Mouse (Mus musculus): ENCODE measurements around the gene Zbed3. TPM values are rescaled to one million over a fixed set of nuclear protein-coding genes. Genes with fewer than 3 reads are reported as not detected.

Gene Zbed3
- polyA plus RNA-seq, 1 experiment from 2014 or later = 53.0 TPM

- H3K36me3 ChIP-seq (ENCODE audit: control insufficient read depth, insufficient read depth, low read length) = no peaks in the 10 kb centered on the region
- H3K4me2 ChIP-seq (ENCODE audit: low read length) = no peak overlapping the region
- H3K4me3 ChIP-seq (ENCODE audit: low read depth, low read length) = no peak overlapping the region
- no peak for ATAC-seq (replicated peaks; ENCODE audit: low FRiP score, low TSS enrichment, low read depth)
- no peak overlapping the region for H3K9ac ChIP-seq (ENCODE audit: low read length)
- no peaks in the 10 kb centered on the region for H3K27me3 ChIP-seq (replicated peaks; ENCODE audit: control insufficient read depth, insufficient read depth, low read length)
- 79% methylated on average over 3 of the region's 3 CpGs for WGBS
- DNase-seq (ENCODE audit: low spot score) = peak; percentile 21
- no peak overlapping the region for H3K27ac ChIP-seq (ENCODE audit: low read depth)
- H3K9me3 ChIP-seq (ENCODE audit: control insufficient read depth, low read length) = no peaks in the 10 kb centered on the region
- H3K4me1 ChIP-seq (replicated peaks; ENCODE audit: control insufficient read depth, insufficient read depth, low read length) = peaks cover 6% of the 10 kb centered on the region
Observed at GRCm38 (mm10) chr13:95378696-95379095, 55.3 kb downstream of the Zbed3 start.

GRCm38 (mm10) chr13:95382418-95382817 is 59.0 kb downstream of the Zbed3 start:
- no peak for DNase-seq (ENCODE audit: low spot score)
- no peak overlapping the region for H3K4me2 ChIP-seq (ENCODE audit: low read length)
- H3K27me3 ChIP-seq (replicated peaks; ENCODE audit: control insufficient read depth, insufficient read depth, low read length) = no peaks in the 10 kb centered on the region
- no peaks in the 10 kb centered on the region for H3K36me3 ChIP-seq (ENCODE audit: control insufficient read depth, insufficient read depth, low read length)
- H3K4me3 ChIP-seq (ENCODE audit: low read depth, low read length) = no peak overlapping the region
- no peak overlapping the region for H3K27ac ChIP-seq (ENCODE audit: low read depth)
- no peaks in the 10 kb centered on the region for H3K4me1 ChIP-seq (replicated peaks; ENCODE audit: control insufficient read depth, insufficient read depth, low read length)
- no peaks in the 10 kb centered on the region for H3K9me3 ChIP-seq (ENCODE audit: control insufficient read depth, low read length)
- no peak for ATAC-seq (replicated peaks; ENCODE audit: low FRiP score, low TSS enrichment, low read depth)
- no peak overlapping the region for H3K9ac ChIP-seq (ENCODE audit: low read length)
- WGBS = 66% methylated on average over 5 of the region's 5 CpGs

Other genes starting within 250 kb of the Zbed3 start
- gene Pde8b, start 73.3 kb upstream of the Zbed3 start, polyA plus RNA-seq (2014; fragmentation: Nextera tagmentation; extraction: Ambion mirVana) = 6.4 and 6.9 TPM in 2 replicates
- gene Aggf1, start 51.7 kb downstream of the Zbed3 start, polyA plus RNA-seq (2014; fragmentation: Nextera tagmentation; extraction: Ambion mirVana) = 32.1 and 33.1 TPM in 2 replicates
- 0.16 and 0.24 TPM in 2 replicates for gene Crhbp, start 121.3 kb downstream of the Zbed3 start, polyA plus RNA-seq (2014; fragmentation: Nextera tagmentation; extraction: Ambion mirVana)
- not detected in 2 replicates for gene S100z, start 155.1 kb downstream of the Zbed3 start, polyA plus RNA-seq (2014; fragmentation: Nextera tagmentation; extraction: Ambion mirVana)
- 14.2 and 14.3 TPM in 2 replicates for gene F2rl1, start 201.6 kb downstream of the Zbed3 start, polyA plus RNA-seq (2014; fragmentation: Nextera tagmentation; extraction: Ambion mirVana)